ENCODE assay signal across 15 mouse cellular contexts in the genomic region with DNA sequence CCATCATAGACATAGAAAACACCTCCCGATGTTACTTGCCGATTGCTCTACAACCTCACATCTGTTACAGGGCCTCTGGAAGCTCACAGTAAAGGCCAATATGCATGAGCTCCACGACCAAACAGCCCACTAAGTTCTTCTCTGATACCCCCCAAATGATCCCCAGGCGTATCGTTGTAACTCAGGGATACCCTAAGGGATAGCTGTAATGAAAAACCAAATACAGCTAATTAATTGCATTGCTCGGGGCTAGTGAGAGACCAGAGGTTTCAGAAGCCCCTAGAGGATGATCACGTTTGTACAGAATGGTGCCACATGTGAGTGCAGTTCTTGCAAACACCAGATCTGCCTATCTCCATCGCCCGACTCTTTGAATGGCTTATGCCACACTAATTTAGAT.
"Had no signal": no experiment of that assay in that cellular context is flagged by ENCODE, and none has a peak within 500 bp of the region (broad histone marks: within the 10 kb centered on the region; RNA-seq: fewer than 3 reads in every experiment).

No protein-coding gene starts in this region.

- H3K27me3 ChIP-seq: limb, embryonic 13.5 days; stomach, embryonic 15.5 days had no signal

- DNase-seq: kidney, adult 11 months; kidney, adult 9 months; kidney, postnatal 4 days; left cerebral cortex, postnatal 4 days; lung, adult 18-20 months; retina, postnatal 1 day; right cerebral cortex, postnatal 4 days; spleen, adult 18-20 months; thymus, adult 2 months; thymus, postnatal 25 days had no signal

- H3K27ac ChIP-seq: kidney, postnatal 0 days; layer of hippocampus, adult 2 months; limb, embryonic 13.5 days; liver, embryonic 14.5 days; stomach, embryonic 15.5 days had no signal

- H3K4me3 ChIP-seq: layer of hippocampus, adult 2 months; limb, embryonic 13.5 days; stomach, embryonic 15.5 days had no signal

- H3K36me3 ChIP-seq: limb, embryonic 13.5 days; stomach, embryonic 15.5 days had no signal

- H3K4me1 ChIP-seq: stomach, embryonic 15.5 days had no signal

- H3K9ac ChIP-seq: limb, embryonic 13.5 days; liver, embryonic 14.5 days; stomach, embryonic 15.5 days had no signal

- H3K9me3 ChIP-seq: limb, embryonic 13.5 days; stomach, embryonic 15.5 days had no signal

- H3K4me2 ChIP-seq: limb, embryonic 13.5 days; stomach, embryonic 15.5 days had no signal
